ENCODE assay signal across 28 mouse cellular contexts in the genomic region with DNA sequence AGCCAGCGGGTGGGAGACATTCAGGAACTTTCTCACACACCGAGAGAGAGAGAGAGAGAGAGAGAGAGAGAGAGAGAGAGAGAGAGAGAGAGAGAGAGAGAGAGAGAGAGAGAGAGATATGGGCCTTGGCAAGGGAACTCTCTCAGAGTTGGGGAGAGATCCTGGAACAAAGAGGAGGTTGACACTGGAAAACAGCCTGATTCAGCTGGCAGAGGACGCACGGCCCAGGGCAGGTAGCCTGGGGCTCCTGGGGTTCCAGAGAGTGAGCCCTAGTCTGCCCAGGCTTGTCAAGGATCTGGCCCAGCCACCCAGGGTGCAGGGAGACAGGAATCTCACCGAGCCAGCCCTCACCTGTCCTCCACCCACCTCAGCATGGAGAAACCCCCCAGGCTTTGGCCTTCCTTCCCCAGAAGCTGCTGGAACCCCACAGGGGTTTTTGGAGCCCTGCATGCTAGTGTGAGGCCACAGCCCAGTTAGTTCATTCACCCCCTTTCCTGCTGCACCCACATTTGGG. TPM values are rescaled to one million over a fixed set of nuclear protein-coding genes. Genes with fewer than 3 reads are reported as not detected.
DNase-seq lines count a peak whose midpoint lies in the region; ATAC-seq lines count a peak whose summit lies in the region.
"Had no signal": no experiment of that assay in that cellular context is flagged by ENCODE, and none has a peak within 500 bp of the region (broad histone marks: within the 10 kb centered on the region; RNA-seq: fewer than 3 reads in every experiment).

No protein-coding gene starts in this region.

- H3K9me3 ChIP-seq in heart, embryonic 14.5 days (ENCODE audit: control insufficient read depth, low read length) = no peaks in the 10 kb centered on the region
- no peaks in the 10 kb centered on the region for H3K9me3 ChIP-seq in liver, embryonic 15.5 days (replicated peaks)
- no peaks in the 10 kb centered on the region for H3K9me3 ChIP-seq in liver, embryonic 12.5 days (replicated peaks)
- no peaks in the 10 kb centered on the region for H3K9me3 ChIP-seq in limb, embryonic 10.5 days (replicated peaks)
- H3K9me3 ChIP-seq: embryonic facial prominence, embryonic 15.5 days; forebrain, embryonic 12.5 days; forebrain, embryonic 15.5 days; G1E; heart, embryonic 15.5 days; hindbrain, embryonic 10.5 days; hindbrain, embryonic 13.5 days had no signal

- no peak overlapping the region for H3K9ac ChIP-seq in heart, embryonic 14.5 days (ENCODE audit: low read length)
- no peak overlapping the region for H3K9ac ChIP-seq in liver, embryonic 15.5 days
- no peak overlapping the region for H3K9ac ChIP-seq in liver, embryonic 12.5 days
- H3K9ac ChIP-seq: embryonic facial prominence, embryonic 15.5 days; forebrain, embryonic 12.5 days; forebrain, embryonic 15.5 days; heart, embryonic 15.5 days; hindbrain, embryonic 13.5 days had no signal

- no peak overlapping the region for H3K27ac ChIP-seq in heart, embryonic 14.5 days (replicated peaks in 1 of 2; ENCODE audit: control insufficient read depth in 1 of 2, insufficient read depth in 1 of 2, low read depth in 2 of 2, low read length in 2 of 2)
- 0 out of 2 replicates have a peak overlapping the region, but pooled peaks have one; percentile 1 for H3K27ac ChIP-seq in liver, embryonic 15.5 days (replicated peaks)
- H3K27ac ChIP-seq in liver, embryonic 12.5 days = no peak overlapping the region
- H3K27ac ChIP-seq in limb, embryonic 10.5 days = peak overlapping the region; percentile 36; the same call in 1 of the 2 replicates
- H3K27ac ChIP-seq: embryonic facial prominence, embryonic 15.5 days; forebrain, embryonic 12.5 days; forebrain, embryonic 15.5 days; heart, embryonic 15.5 days; hindbrain, embryonic 10.5 days; hindbrain, embryonic 13.5 days had no signal

- WGBS in heart, embryonic 14.5 days = 72% methylated on average over 5 of the region's 5 CpGs
- 76% methylated on average over 5 of the region's 5 CpGs for WGBS in liver, embryonic 15.5 days (ENCODE audit: insufficient replicate concordance)
- 65% methylated on average over 5 of the region's 5 CpGs for WGBS in liver, embryonic 12.5 days (ENCODE audit: insufficient replicate concordance)
- WGBS in limb, embryonic 10.5 days = 73% methylated on average over 5 of the region's 5 CpGs

- DNase-seq in heart, adult 11 months = no peak
- DNase-seq in fat pad, adult 2 months (ENCODE audit: extremely low read depth, low read depth, low spot score) = peak; percentile 62
- DNase-seq in limb, embryonic 10.5 days (ENCODE audit: low spot score) = no peak
- no peak for DNase-seq in spleen, postnatal 14 days (ENCODE audit: low spot score in 2 of 2)
- DNase-seq: adrenal gland, postnatal 10 days; adrenal gland, postnatal 36 days; B cell, adult 2 months; cerebellum, adult 2 months; cerebellum, adult 9-11 months; cerebellum, postnatal 36 days; embryo, embryonic 11 days; gastrocnemius, postnatal 25 days; heart, postnatal 10 days; heart, postnatal 36 days had no signal

- no peak overlapping the region for H3K4me3 ChIP-seq in heart, embryonic 14.5 days (ENCODE audit: control insufficient read depth in 1 of 2, insufficient read depth in 1 of 2, low read depth in 1 of 2, low read length in 2 of 2)
- H3K4me3 ChIP-seq in liver, embryonic 15.5 days (replicated peaks) = no peak overlapping the region
- H3K4me3 ChIP-seq in liver, embryonic 12.5 days = no peak overlapping the region
- no peak overlapping the region for H3K4me3 ChIP-seq in limb, embryonic 10.5 days
- H3K4me3 ChIP-seq: embryonic facial prominence, embryonic 15.5 days; forebrain, embryonic 12.5 days; forebrain, embryonic 15.5 days; heart, embryonic 15.5 days; hindbrain, embryonic 10.5 days; hindbrain, embryonic 13.5 days had no signal

- peaks cover 3% of the 10 kb centered on the region; the same call in 1 of the 2 replicates for H3K36me3 ChIP-seq in heart, embryonic 14.5 days (ENCODE audit: control insufficient read depth, insufficient read depth, low read length)
- H3K36me3 ChIP-seq in liver, embryonic 15.5 days (replicated peaks) = 0 out of 2 replicates have a peak, but pooled peaks cover 3% of the 10 kb centered on the region
- H3K36me3 ChIP-seq in liver, embryonic 12.5 days = peaks cover 19% of the 10 kb centered on the region
- H3K36me3 ChIP-seq in limb, embryonic 10.5 days = peaks cover 10% of the 10 kb centered on the region; the same call in 1 of the 2 replicates
- H3K36me3 ChIP-seq: embryonic facial prominence, embryonic 15.5 days; forebrain, embryonic 15.5 days; heart, embryonic 15.5 days had no signal

- no peaks in the 10 kb centered on the region for H3K27me3 ChIP-seq in heart, embryonic 14.5 days (ENCODE audit: control insufficient read depth, insufficient read depth, low read length)
- H3K27me3 ChIP-seq in liver, embryonic 15.5 days = no peaks in the 10 kb centered on the region
- H3K27me3 ChIP-seq in liver, embryonic 12.5 days (replicated peaks) = no peaks in the 10 kb centered on the region
- no peaks in the 10 kb centered on the region for H3K27me3 ChIP-seq in limb, embryonic 10.5 days (ENCODE audit: low read depth, poor library complexity, severe bottlenecking)
- H3K27me3 ChIP-seq: CH12.LX; embryonic facial prominence, embryonic 15.5 days; forebrain, embryonic 12.5 days; forebrain, embryonic 15.5 days; heart, embryonic 15.5 days; hindbrain, embryonic 13.5 days; Patski had no signal

- peaks cover 3 to 6% of the 10 kb centered on the region in 2 experiments; a peak in 3 of 4 replicates for H3K4me1 ChIP-seq in heart, embryonic 14.5 days (ENCODE audit: control insufficient read depth in 2 of 2, insufficient read depth in 2 of 2, low read length in 2 of 2)
- peaks cover 52% of the 10 kb centered on the region for H3K4me1 ChIP-seq in liver, embryonic 15.5 days (replicated peaks)
- H3K4me1 ChIP-seq in liver, embryonic 12.5 days = peaks cover 39% of the 10 kb centered on the region
- peaks cover 13% of the 10 kb centered on the region for H3K4me1 ChIP-seq in limb, embryonic 10.5 days
- H3K4me1 ChIP-seq: forebrain, embryonic 12.5 days; forebrain, embryonic 15.5 days; hindbrain, embryonic 10.5 days had no signal

- ATAC-seq in heart, embryonic 14.5 days (ENCODE audit: insufficient number of reproducible peaks, insufficient read depth, low FRiP score, low read depth) = 0 out of 2 replicates have a peak, but pooled peaks have one; percentile 41
- ATAC-seq in liver, embryonic 15.5 days (ENCODE audit: insufficient read depth) = no peak
- ATAC-seq in liver, embryonic 12.5 days = no peak
- ATAC-seq: forebrain, embryonic 15.5 days; hindbrain, embryonic 16.5 days; Patski had no signal

- H3K4me2 ChIP-seq in heart, embryonic 14.5 days (ENCODE audit: low read length) = no peak overlapping the region
- H3K4me2 ChIP-seq in liver, embryonic 15.5 days = no peak overlapping the region
- H3K4me2 ChIP-seq in liver, embryonic 12.5 days = no peak overlapping the region
- H3K4me2 ChIP-seq: embryonic facial prominence, embryonic 15.5 days; forebrain, embryonic 12.5 days; forebrain, embryonic 15.5 days; heart, embryonic 11.5 days; heart, embryonic 15.5 days; hindbrain, embryonic 13.5 days had no signal

RNA-seq across cellular contexts. Expression of a gene that starts 20.2 kb away (rescaled TPM):
- polyA plus RNA-seq in heart, embryonic 14.5 days (2014; fragmentation: Nextera tagmentation; extraction: Ambion mirVana) = 22.9 and 25.1 TPM in 2 replicates
- polyA plus RNA-seq in liver, embryonic 15.5 days (2015; fragmentation: Nextera tagmentation; extraction: Ambion mirVana) = 24.2 and 24.7 TPM in 2 replicates
- 27.9 and 30.1 TPM in 2 replicates for polyA plus RNA-seq in liver, embryonic 12.5 days (2016; fragmentation: Nextera tagmentation; extraction: Ambion mirVana)
- 19.0 and 21.3 TPM in 2 replicates for polyA plus RNA-seq in limb, embryonic 10.5 days (2016; fragmentation: Nextera tagmentation; extraction: Ambion mirVana)

RNA-seq across cellular contexts. Expression of a gene that starts 36.6 kb away (rescaled TPM):
- 60.9 and 62.7 TPM in 2 replicates for polyA plus RNA-seq in heart, embryonic 14.5 days (2014; fragmentation: Nextera tagmentation; extraction: Ambion mirVana)
- 49.2 and 50.0 TPM in 2 replicates for polyA plus RNA-seq in liver, embryonic 15.5 days (2015; fragmentation: Nextera tagmentation; extraction: Ambion mirVana)
- polyA plus RNA-seq in liver, embryonic 12.5 days (2016; fragmentation: Nextera tagmentation; extraction: Ambion mirVana) = 65.9 and 66.0 TPM in 2 replicates
- 86.0 and 92.3 TPM in 2 replicates for polyA plus RNA-seq in limb, embryonic 10.5 days (2016; fragmentation: Nextera tagmentation; extraction: Ambion mirVana)

Comparison
In these comparisons a context has a peak if more than half of its experiments do, and no peak if none do; other contexts are left out.
1. H3K27ac ChIP-seq: peak in liver, embryonic 15.5 days (single experiment) and limb, embryonic 10.5 days (single experiment); none in heart, embryonic 14.5 days (0 of 2) and liver, embryonic 12.5 days (single experiment).